16 mouse cellular contexts compared by ENCODE assay signal in genomic region chr10:108600693-108601092, GRCm38 (mm10).
DNase-seq lines count a peak whose midpoint lies in the region; TF ChIP-seq lines count a peak whose summit lies in the region.
"Had no signal": no experiment of that assay in that cellular context is flagged by ENCODE, and none has a peak within 500 bp of the region (broad histone marks: within the 10 kb centered on the region; RNA-seq: fewer than 3 reads in every experiment).

No protein-coding gene starts in this region.

- intact Hi-C loops in left cerebral cortex, adult 2 months (cut with DNase I) = no loop called here
- intact Hi-C loops in left cerebral cortex, postnatal 4 days (cut with DNase I) = no loop called here
- intact Hi-C loops in heart, postnatal 36 days (cut with DNase I) = no loop called here

- TF ChIP-seq CTCF in left cerebral cortex, adult 2 months (IDR thresholded peaks at IDR 0.05) = no peak
- TF ChIP-seq CTCF in cerebellum, adult 2 months (IDR thresholded peaks at IDR 0.05; ENCODE audit: borderline replicate concordance, insufficient read depth, low read depth, low read length) = no peak

- 27% methylated on average over 9 of the region's 9 CpGs for WGBS in cerebellum, adult 2 months

- peak overlapping the region; percentile 91 for H3K27ac ChIP-seq in left cerebral cortex, adult 2 months
- no peak overlapping the region for H3K27ac ChIP-seq in cerebellum, adult 2 months (ENCODE audit: insufficient read depth, low read length)
- H3K27ac ChIP-seq: embryonic facial prominence, embryonic 10.5 days; gastrocnemius, adult 2 months; hindbrain, embryonic 10.5 days; limb, embryonic 15.5 days; neural tube, embryonic 12.5 days; stomach, embryonic 15.5 days had no signal

- no peaks in the 10 kb centered on the region for H3K27me3 ChIP-seq in cerebellum, adult 2 months (ENCODE audit: control insufficient read depth, insufficient read depth, low read length)
- H3K27me3 ChIP-seq: limb, embryonic 15.5 days; neural tube, embryonic 12.5 days; stomach, embryonic 15.5 days had no signal

- DNase-seq in left cerebral cortex, adult 2 months (ENCODE audit: extremely low spot score in 1 of 2, low spot score in 2 of 2) = no peak
- no peak for DNase-seq in left cerebral cortex, postnatal 4 days
- peak; percentile 47 to 66 for DNase-seq in cerebellum, adult 2 months
- DNase-seq in frontal cortex, adult 2 months (ENCODE audit: extremely low spot score in 1 of 2, low spot score in 1 of 2) = peak; percentile 62 to 75
- DNase-seq in right cerebral cortex, postnatal 10 days (ENCODE audit: low spot score in 2 of 2) = peak; percentile 68 to 81
- no peak for DNase-seq in thymus, postnatal 4 days
- no peak for DNase-seq in heart, postnatal 36 days
- DNase-seq in spleen, postnatal 14 days (ENCODE audit: low spot score in 2 of 2) = no peak
- DNase-seq: gastrocnemius, adult 2 months; kidney, adult 11 months; lung, embryonic 14.5 days had no signal

- no peak overlapping the region for H3K4me3 ChIP-seq in left cerebral cortex, adult 2 months
- H3K4me3 ChIP-seq in cerebellum, adult 2 months (replicated peaks; ENCODE audit: insufficient read depth, low read depth, low read length) = no peak overlapping the region
- H3K4me3 ChIP-seq: embryonic facial prominence, embryonic 10.5 days; gastrocnemius, adult 2 months; hindbrain, embryonic 10.5 days; limb, embryonic 15.5 days; neural tube, embryonic 12.5 days; stomach, embryonic 15.5 days had no signal

- TF ChIP-seq POLR2A in cerebellum, adult 2 months (IDR thresholded peaks at IDR 0.05; ENCODE audit: borderline replicate concordance, insufficient read depth, low read length) = no peak

- H3K4me1 ChIP-seq in cerebellum, adult 2 months (ENCODE audit: control insufficient read depth, insufficient read depth, low read length) = peaks cover 11% of the 10 kb centered on the region; the same call in 1 of the 2 replicates
- H3K4me1 ChIP-seq: embryonic facial prominence, embryonic 10.5 days; hindbrain, embryonic 10.5 days; limb, embryonic 15.5 days; neural tube, embryonic 12.5 days had no signal

Comparison
In these comparisons a context has a peak if more than half of its experiments do, and no peak if none do; other contexts are left out.
1. DNase-seq: peak in cerebellum, adult 2 months (2 of 2), frontal cortex, adult 2 months (2 of 2) and right cerebral cortex, postnatal 10 days (2 of 2); none in left cerebral cortex, adult 2 months (0 of 2), left cerebral cortex, postnatal 4 days (single experiment), thymus, postnatal 4 days (single experiment), heart, postnatal 36 days (0 of 2) and spleen, postnatal 14 days (0 of 2).